Mouse (Mus musculus) hindbrain, embryonic 10.5 days (tissue): ENCODE measurements around the gene Ccdc159. TPM values are rescaled to one million over a fixed set of nuclear protein-coding genes. Genes with fewer than 3 reads are reported as not detected.

ENCODE experiments used
- DNase-seq: peaks from one replicate; pipeline ENCODE4 v3.0.0-alpha.2; 2017; ENCODE audit warnings: low spot score
- H3K27ac ChIP-seq: fragments of 300-500 bp; sonication (generic); 2 replicates; pipeline ENCODE4 v1.5.1; 2016; ENCODE audit warnings: mild to moderate bottlenecking, moderate library complexity
- H3K27me3 ChIP-seq: fragments of 300-500 bp; sonication (generic); 2 replicates; pipeline ENCODE4 v1.6.1; 2016; ENCODE audit warnings: mild to moderate bottlenecking; ENCODE audit not compliant: poor library complexity, insufficient read depth, severe bottlenecking
- H3K36me3 ChIP-seq: fragments of 300-500 bp; sonication (generic); 2 replicates; pipeline ENCODE4 v1.6.1; 2016; ENCODE audit warnings: mild to moderate bottlenecking, moderate library complexity
- H3K4me1 ChIP-seq: fragments of 300-500 bp; sonication (generic); replicated peaks from 2 replicates; pipeline ENCODE4 v1.6.1; 2016; ENCODE audit warnings: mild to moderate bottlenecking
- H3K4me3 ChIP-seq: fragments of 300-500 bp; sonication (generic); 2 replicates; pipeline ENCODE4 v1.5.1; 2016; ENCODE audit warnings: mild to moderate bottlenecking, moderate library complexity
- H3K9me3 ChIP-seq: fragments of 300-500 bp; sonication (generic); 2 replicates; pipeline ENCODE4 v1.6.1; 2016; ENCODE audit warnings: mild to moderate bottlenecking, moderate library complexity
- WGBS: fragments of 180-500 bp; shearing (Covaris S2); methylation state at CpG from one replicate; pipeline ENCODE4 v1.1.7; 2016; 5-methylcytosine and 5-hydroxymethylcytosine counted together
- polyA plus RNA-seq: library from polyadenylated mRNA; unstranded; fragments of >200 nt; fragmentation: Nextera tagmentation; extraction: Ambion mirVana; gene quantifications from 2 replicates; pipeline ENCODE4 v1.2.1, GENCODE M21; 2016

The Ccdc159 gene
- polyA plus RNA-seq, 1 experiment from 2014 or later = 5.1 TPM

GRCm38 (mm10) chr9:21923490-21924098 lies 3.7 kb upstream of the Ccdc159 start:
- H3K4me1 ChIP-seq = peaks cover 17% of the 10 kb centered on the region
- H3K4me3 ChIP-seq = no peak overlapping the region
- H3K27me3 ChIP-seq = no peaks in the 10 kb centered on the region
- H3K9me3 ChIP-seq = no peaks in the 10 kb centered on the region
- WGBS = 88% methylated on average over 3 of the region's 3 CpGs
- peaks cover 19% of the 10 kb centered on the region for H3K36me3 ChIP-seq
- no peak overlapping the region for H3K27ac ChIP-seq
- DNase-seq = no peak

- 83% methylated on average over 6 of the region's 6 CpGs for WGBS
- peaks cover 19% of the 10 kb centered on the region for H3K36me3 ChIP-seq
- H3K4me3 ChIP-seq = no peak overlapping the region
- no peaks in the 10 kb centered on the region for H3K9me3 ChIP-seq
- peaks cover 16% of the 10 kb centered on the region for H3K4me1 ChIP-seq
- DNase-seq = no peak
- H3K27me3 ChIP-seq = no peaks in the 10 kb centered on the region
- H3K27ac ChIP-seq = no peak overlapping the region
Measured at GRCm38 (mm10) chr9:21924099-21924493, 3.2 kb upstream of the Ccdc159 start.

- DNase-seq = no peak
- Histone ChIP-seq H3K27ac (no peak overlapping the region), H3K4me3 (no peak overlapping the region), H3K4me1 (peaks cover 16% of the 10 kb centered on the region), H3K27me3 (no peaks in the 10 kb centered on the region), H3K9me3 (no peaks in the 10 kb centered on the region), H3K36me3 (peaks cover 19% of the 10 kb centered on the region)
- 89% methylated on average over 3 of the region's 3 CpGs for WGBS
Measured at GRCm38 (mm10) chr9:21925034-21925433, 2.2 kb upstream of the Ccdc159 start.

DNA sequence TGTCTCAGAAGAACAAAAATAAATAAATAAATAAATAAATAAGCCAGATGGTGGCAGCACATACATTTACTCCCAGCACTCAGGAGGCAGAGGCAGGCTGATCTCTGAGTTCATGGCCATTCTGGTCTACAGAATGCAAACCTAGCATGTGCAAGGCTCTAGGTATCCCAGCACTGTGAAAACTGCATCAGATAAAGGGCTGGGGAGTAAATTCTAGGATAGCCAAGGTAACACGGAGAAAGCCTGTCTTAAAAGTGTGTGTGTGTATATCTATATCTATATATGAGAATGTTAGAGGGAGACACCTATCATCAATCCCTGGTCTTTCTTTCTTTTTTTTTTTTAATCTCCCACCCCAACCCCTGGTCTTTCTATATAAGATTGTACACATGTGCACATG lies 1.8 kb upstream of the Ccdc159 start:
- WGBS = 96% methylated on average over 1 of the region's 1 CpGs
- Histone ChIP-seq H3K27ac (no peak overlapping the region), H3K9me3 (no peaks in the 10 kb centered on the region), H3K4me3 (no peak overlapping the region), H3K36me3 (peaks cover 19% of the 10 kb centered on the region), H3K27me3 (no peaks in the 10 kb centered on the region), H3K4me1 (peaks cover 16% of the 10 kb centered on the region)
- no peak for DNase-seq

GRCm38 (mm10) chr9:21926155-21926554 lies 1.1 kb upstream of the Ccdc159 start:
- Histone ChIP-seq H3K9me3 (no peaks in the 10 kb centered on the region), H3K4me1 (peaks cover 16% of the 10 kb centered on the region), H3K36me3 (peaks cover 19% of the 10 kb centered on the region), H3K27me3 (no peaks in the 10 kb centered on the region), H3K4me3 (peak overlapping the region; percentile 64), H3K27ac (no peak overlapping the region)
- DNase-seq = no peak
- 84% methylated on average over 6 of the region's 6 CpGs for WGBS

- Histone ChIP-seq H3K27me3 (no peaks in the 10 kb centered on the region), H3K27ac (peak overlapping the region; percentile 84), H3K4me3 (peak overlapping the region; percentile 64), H3K4me1 (peaks cover 16% of the 10 kb centered on the region), H3K9me3 (no peaks in the 10 kb centered on the region), H3K36me3 (peaks cover 17% of the 10 kb centered on the region)
- peak; percentile 29 for DNase-seq
- 6% methylated on average over 6 of the region's 6 CpGs for WGBS
Measured at GRCm38 (mm10) chr9:21926784-21927183, 487 bp upstream of the Ccdc159 start.

DNA sequence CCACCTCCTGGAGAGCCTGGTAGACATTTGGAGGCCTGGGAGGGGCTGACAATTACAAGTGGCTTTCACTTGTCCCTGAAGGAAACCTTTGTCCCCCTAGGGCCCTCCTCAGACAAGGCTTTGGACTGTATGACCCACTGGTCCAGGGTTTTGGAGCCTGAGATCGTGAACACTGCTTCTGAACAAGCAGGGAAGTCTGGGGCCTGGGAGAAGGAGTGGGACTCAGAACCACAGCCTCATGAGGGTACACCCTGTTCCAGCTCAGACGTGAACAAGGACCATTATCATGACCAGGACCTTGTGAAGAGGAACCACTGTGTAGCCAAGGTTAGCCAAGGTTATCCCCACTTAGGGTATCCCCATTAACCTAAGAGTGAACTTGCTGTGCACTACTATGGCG lies 1.9 kb downstream of the Ccdc159 start:
- Histone ChIP-seq H3K4me3 (no peak overlapping the region), H3K4me1 (peaks cover 20% of the 10 kb centered on the region), H3K36me3 (peaks cover 10% of the 10 kb centered on the region), H3K27me3 (peaks cover 16% of the 10 kb centered on the region; the same call in 1 of the 2 replicates), H3K9me3 (no peaks in the 10 kb centered on the region), H3K27ac (no peak overlapping the region)
- 86% methylated on average over 3 of the region's 3 CpGs for WGBS
- no peak for DNase-seq

- Histone ChIP-seq H3K36me3 (no peaks in the 10 kb centered on the region), H3K4me1 (peaks cover 15% of the 10 kb centered on the region), H3K27me3 (peaks cover 20% of the 10 kb centered on the region), H3K4me3 (no peak overlapping the region), H3K27ac (no peak overlapping the region), H3K9me3 (no peaks in the 10 kb centered on the region)
- WGBS = 78% methylated on average over 2 of the region's 2 CpGs
- no peak for DNase-seq
Measured at GRCm38 (mm10) chr9:21932006-21932405, 4.7 kb downstream of the Ccdc159 start.

- H3K27me3 ChIP-seq = peaks cover 21% of the 10 kb centered on the region
- H3K4me3 ChIP-seq = no peak overlapping the region
- H3K9me3 ChIP-seq = no peaks in the 10 kb centered on the region
- H3K36me3 ChIP-seq = no peaks in the 10 kb centered on the region
- 59% methylated on average over 12 of the region's 12 CpGs for WGBS
- DNase-seq = no peak
- H3K4me1 ChIP-seq = peaks cover 18% of the 10 kb centered on the region
- no peak overlapping the region for H3K27ac ChIP-seq
Measured at GRCm38 (mm10) chr9:21932445-21933137, 5.3 kb downstream of the Ccdc159 start.

GRCm38 (mm10) chr9:21934021-21934420 lies 6.8 kb downstream of the Ccdc159 start:
- no peak overlapping the region for H3K27ac ChIP-seq

DNA sequence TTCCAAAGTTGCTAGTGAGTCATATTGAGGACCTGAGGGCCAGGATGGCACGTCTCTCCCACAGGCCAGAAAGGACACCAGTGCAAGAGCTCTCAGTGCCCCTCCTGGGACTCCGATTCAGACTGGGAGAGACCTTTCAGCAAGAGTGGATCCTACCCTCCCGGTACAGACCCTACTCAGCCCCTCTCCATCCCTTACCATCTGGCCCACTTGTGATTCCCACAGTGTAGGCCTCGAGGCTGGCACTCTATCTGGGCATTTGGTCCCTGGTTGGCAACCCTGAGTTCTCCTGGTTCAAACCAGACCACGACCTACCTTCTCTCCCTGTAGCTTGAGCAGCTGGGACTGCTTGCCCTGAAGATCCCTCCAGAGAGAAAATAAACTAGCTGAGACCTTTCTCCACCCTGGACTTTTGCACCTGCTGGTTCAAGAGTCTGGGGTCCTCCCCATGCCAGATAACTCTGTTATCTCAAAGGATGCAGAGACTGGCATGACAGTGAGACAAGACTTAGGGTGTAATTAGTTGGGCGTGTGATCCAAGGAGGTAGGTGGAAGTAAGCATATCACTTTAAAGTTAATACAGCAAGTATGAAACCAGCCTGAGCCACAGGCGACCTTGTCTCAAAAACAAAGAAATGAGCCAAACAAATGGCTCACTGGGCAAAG lies 8.3 kb downstream of the Ccdc159 start:
- Histone ChIP-seq H3K4me3 (no peak overlapping the region), H3K4me1 (peaks cover 24% of the 10 kb centered on the region), H3K27me3 (peaks cover 30% of the 10 kb centered on the region), H3K36me3 (peaks cover 1% of the 10 kb centered on the region), H3K27ac (no peak overlapping the region), H3K9me3 (no peaks in the 10 kb centered on the region)
- 87% methylated on average over 7 of the region's 7 CpGs for WGBS
- DNase-seq = no peak

More at GRCm38 (mm10) chr9:21934021-21934420, 6.8 kb downstream of the Ccdc159 start:
- no peaks in the 10 kb centered on the region for H3K36me3 ChIP-seq
- no peak for DNase-seq
- peaks cover 30% of the 10 kb centered on the region for H3K27me3 ChIP-seq
- WGBS = 87% methylated on average over 12 of the region's 12 CpGs
- H3K4me1 ChIP-seq = peaks cover 24% of the 10 kb centered on the region
- no peak overlapping the region for H3K4me3 ChIP-seq
- no peaks in the 10 kb centered on the region for H3K9me3 ChIP-seq

- H3K27ac ChIP-seq = peak within 1 kb of the TSS; percentile 85
- H3K4me1 ChIP-seq = peaks cover 24% of the 10 kb centered on the region
- 3% methylated on average over 42 of the region's 43 CpGs for WGBS
- peak within 1 kb of the TSS; percentile 62 for H3K4me3 ChIP-seq
- H3K36me3 ChIP-seq = peaks cover 11% of the 10 kb centered on the region
- DNase-seq = peak; percentile 98
- no peaks in the 10 kb centered on the region for H3K9me3 ChIP-seq
- peaks cover 30% of the 10 kb centered on the region for H3K27me3 ChIP-seq
Measured at GRCm38 (mm10) chr9:21936692-21937570, 9.7 kb downstream of the Ccdc159 start, which contains the start of gene Plppr2. Plppr2 (plus strand) TSS chr9:21937033.
